Mouse (Mus musculus): ENCODE results near the gene Gm20696. TPM values are rescaled to one million over a fixed set of nuclear protein-coding genes. Genes with fewer than 3 reads are reported as not detected.

Gm20696 gene
- polyA plus RNA-seq (2014; fragmentation: Nextera tagmentation; extraction: Ambion mirVana): 3.2 and 6.0 TPM in 2 replicates

GRCm38 (mm10) chr6:99666318-99667171 lies at the start of gene Gm20696, which contains the start of gene Eif4e3:
TSS of gene Gm20696 (minus strand) at chr6:99666797.
TSS of gene Eif4e3 (minus strand) at chr6:99666771.
- H3K9ac ChIP-seq (ENCODE audit: low read depth, low read length): peak within 1 kb of the TSS; percentile 88
- peak within 1 kb of the TSS; percentile 88 for H3K27ac ChIP-seq (ENCODE audit: low read depth, low read length)
- no peaks in the 10 kb centered on the region for H3K36me3 ChIP-seq (ENCODE audit: control insufficient read depth, insufficient read depth, low read length)
- peaks cover 14% of the 10 kb centered on the region for H3K4me1 ChIP-seq (replicated peaks; ENCODE audit: control insufficient read depth, insufficient read depth, low read length)
- peaks cover 3% of the 10 kb centered on the region for H3K27me3 ChIP-seq (ENCODE audit: control insufficient read depth, insufficient read depth, low read length)
- peak; percentile 83 for ATAC-seq (ENCODE audit: low FRiP score)
- peak within 1 kb of the TSS; percentile 74 for H3K4me3 ChIP-seq (ENCODE audit: low read depth, low read length)
- DNase-seq (ENCODE audit: low spot score): peak; percentile 77
- H3K4me2 ChIP-seq (replicated peaks; ENCODE audit: low read depth, low read length): peak within 1 kb of the TSS; percentile 91
- H3K9me3 ChIP-seq (ENCODE audit: control insufficient read depth, low read length): no peaks in the 10 kb centered on the region
- under 1% methylated on average over 56 of the region's 75 CpGs for WGBS

- Histone ChIP-seq H3K36me3 (ENCODE audit: control insufficient read depth, insufficient read depth, low read length) (no peaks in the 10 kb centered on the region), H3K4me1 (replicated peaks; ENCODE audit: control insufficient read depth, insufficient read depth, low read length) (no peaks in the 10 kb centered on the region), H3K4me2 (replicated peaks; ENCODE audit: low read depth, low read length) (no peak overlapping the region), H3K9ac (ENCODE audit: low read depth, low read length) (no peak overlapping the region), H3K4me3 (ENCODE audit: low read depth, low read length) (no peak overlapping the region), H3K9me3 (ENCODE audit: control insufficient read depth, low read length) (no peaks in the 10 kb centered on the region), H3K27ac (ENCODE audit: low read depth, low read length) (no peak overlapping the region), H3K27me3 (ENCODE audit: control insufficient read depth, insufficient read depth, low read length) (no peaks in the 10 kb centered on the region; the same call in 1 of the 2 replicates)
- WGBS: 78% methylated on average over 6 of the region's 6 CpGs
- ATAC-seq (ENCODE audit: low FRiP score) (no peak), DNase-seq (ENCODE audit: low spot score) (no peak)
Measured at GRCm38 (mm10) chr6:99715913-99716312, 49.3 kb upstream of the Gm20696 start.

- DNase-seq (ENCODE audit: low spot score) (no peak), ATAC-seq (ENCODE audit: low FRiP score) (no peak)
- H3K27ac ChIP-seq (ENCODE audit: low read depth, low read length): no peak overlapping the region
- no peaks in the 10 kb centered on the region for H3K36me3 ChIP-seq (ENCODE audit: control insufficient read depth, insufficient read depth, low read length)
- H3K9me3 ChIP-seq (ENCODE audit: control insufficient read depth, low read length): no peaks in the 10 kb centered on the region
- no peak overlapping the region for H3K9ac ChIP-seq (ENCODE audit: low read depth, low read length)
- H3K4me3 ChIP-seq (ENCODE audit: low read depth, low read length): no peak overlapping the region
- no peak overlapping the region for H3K4me2 ChIP-seq (replicated peaks; ENCODE audit: low read depth, low read length)
- no peaks in the 10 kb centered on the region for H3K4me1 ChIP-seq (replicated peaks; ENCODE audit: control insufficient read depth, insufficient read depth, low read length)
- no peaks in the 10 kb centered on the region; the same call in 1 of the 2 replicates for H3K27me3 ChIP-seq (ENCODE audit: control insufficient read depth, insufficient read depth, low read length)
- 53% methylated on average over 6 of the region's 6 CpGs for WGBS
Measured at GRCm38 (mm10) chr6:99715191-99715590, 48.6 kb upstream of the Gm20696 start.

GRCm38 (mm10) chr6:99713256-99713655 lies 46.7 kb upstream of the Gm20696 start:
- no peak for DNase-seq (ENCODE audit: low spot score)
- H3K4me1 ChIP-seq (replicated peaks; ENCODE audit: control insufficient read depth, insufficient read depth, low read length): no peaks in the 10 kb centered on the region
- no peaks in the 10 kb centered on the region for H3K9me3 ChIP-seq (ENCODE audit: control insufficient read depth, low read length)
- WGBS: 81% methylated on average over 5 of the region's 5 CpGs
- no peaks in the 10 kb centered on the region; the same call in 1 of the 2 replicates for H3K27me3 ChIP-seq (ENCODE audit: control insufficient read depth, insufficient read depth, low read length)
- no peak overlapping the region for H3K27ac ChIP-seq (ENCODE audit: low read depth, low read length)
- no peak overlapping the region for H3K4me3 ChIP-seq (ENCODE audit: low read depth, low read length)
- H3K36me3 ChIP-seq (ENCODE audit: control insufficient read depth, insufficient read depth, low read length): no peaks in the 10 kb centered on the region
- no peak overlapping the region for H3K9ac ChIP-seq (ENCODE audit: low read depth, low read length)
- no peak overlapping the region for H3K4me2 ChIP-seq (replicated peaks; ENCODE audit: low read depth, low read length)
- ATAC-seq (ENCODE audit: low FRiP score): no peak

GRCm38 (mm10) chr6:99711576-99712101 lies 45.0 kb upstream of the Gm20696 start:
- ATAC-seq (ENCODE audit: low FRiP score) (no peak), DNase-seq (ENCODE audit: low spot score) (no peak)
- WGBS: 79% methylated on average over 11 of the region's 11 CpGs
- Histone ChIP-seq H3K9ac (ENCODE audit: low read depth, low read length) (no peak overlapping the region), H3K4me3 (ENCODE audit: low read depth, low read length) (no peak overlapping the region), H3K27me3 (ENCODE audit: control insufficient read depth, insufficient read depth, low read length) (no peaks in the 10 kb centered on the region; the same call in 1 of the 2 replicates), H3K4me2 (replicated peaks; ENCODE audit: low read depth, low read length) (no peak overlapping the region), H3K4me1 (replicated peaks; ENCODE audit: control insufficient read depth, insufficient read depth, low read length) (no peaks in the 10 kb centered on the region), H3K36me3 (ENCODE audit: control insufficient read depth, insufficient read depth, low read length) (no peaks in the 10 kb centered on the region), H3K9me3 (ENCODE audit: control insufficient read depth, low read length) (no peaks in the 10 kb centered on the region), H3K27ac (ENCODE audit: low read depth, low read length) (no peak overlapping the region)

- H3K4me2 ChIP-seq (replicated peaks; ENCODE audit: low read depth, low read length): no peak overlapping the region
- H3K4me1 ChIP-seq (replicated peaks; ENCODE audit: control insufficient read depth, insufficient read depth, low read length): no peaks in the 10 kb centered on the region
- no peaks in the 10 kb centered on the region for H3K36me3 ChIP-seq (ENCODE audit: control insufficient read depth, insufficient read depth, low read length)
- WGBS: 78% methylated on average over 3 of the region's 3 CpGs
- no peak overlapping the region for H3K4me3 ChIP-seq (ENCODE audit: low read depth, low read length)
- no peak overlapping the region for H3K27ac ChIP-seq (ENCODE audit: low read depth, low read length)
- no peak overlapping the region for H3K9ac ChIP-seq (ENCODE audit: low read depth, low read length)
- no peak for DNase-seq (ENCODE audit: low spot score)
- no peaks in the 10 kb centered on the region for H3K9me3 ChIP-seq (ENCODE audit: control insufficient read depth, low read length)
- no peaks in the 10 kb centered on the region for H3K27me3 ChIP-seq (ENCODE audit: control insufficient read depth, insufficient read depth, low read length)
- ATAC-seq (ENCODE audit: low FRiP score): no peak
Measured at GRCm38 (mm10) chr6:99700484-99700883, 33.9 kb upstream of the Gm20696 start.

- peaks cover 41% of the 10 kb centered on the region for H3K27me3 ChIP-seq (ENCODE audit: control insufficient read depth, insufficient read depth, low read length)
- peaks cover 7% of the 10 kb centered on the region for H3K4me1 ChIP-seq (replicated peaks; ENCODE audit: control insufficient read depth, insufficient read depth, low read length)
- H3K27ac ChIP-seq (ENCODE audit: low read depth, low read length): 0 out of 2 replicates have a peak overlapping the region, but pooled peaks have one; percentile 58
- peak overlapping the region; percentile 94 for H3K4me2 ChIP-seq (replicated peaks; ENCODE audit: low read depth, low read length)
- H3K4me3 ChIP-seq (ENCODE audit: low read depth, low read length): peak overlapping the region; percentile 74
- DNase-seq (ENCODE audit: low spot score): peak; percentile 66
- ATAC-seq (ENCODE audit: low FRiP score): peak; percentile 48
- peak overlapping the region; percentile 67 for H3K9ac ChIP-seq (ENCODE audit: low read depth, low read length)
- no peaks in the 10 kb centered on the region for H3K9me3 ChIP-seq (ENCODE audit: control insufficient read depth, low read length)
- no peaks in the 10 kb centered on the region for H3K36me3 ChIP-seq (ENCODE audit: control insufficient read depth, insufficient read depth, low read length)
- WGBS: under 1% methylated on average over 89 of the region's 110 CpGs
Measured at GRCm38 (mm10) chr6:99692916-99693841, 26.6 kb upstream of the Gm20696 start.

GRCm38 (mm10) chr6:99692206-99692915 lies 25.8 kb upstream of the Gm20696 start, which contains the start of gene Gpr27:
TSS of gene Gpr27 (plus strand) at chr6:99692679.
- H3K27ac ChIP-seq (ENCODE audit: low read depth, low read length): peak within 1 kb of the TSS; percentile 58; the same call in 1 of the 2 replicates
- H3K9me3 ChIP-seq (ENCODE audit: control insufficient read depth, low read length): no peaks in the 10 kb centered on the region
- peak; percentile 80 for ATAC-seq (ENCODE audit: low FRiP score)
- peaks cover 41% of the 10 kb centered on the region for H3K27me3 ChIP-seq (ENCODE audit: control insufficient read depth, insufficient read depth, low read length)
- H3K4me2 ChIP-seq (replicated peaks; ENCODE audit: low read depth, low read length): peak within 1 kb of the TSS; percentile 94
- H3K4me1 ChIP-seq (replicated peaks; ENCODE audit: control insufficient read depth, insufficient read depth, low read length): peaks cover 7% of the 10 kb centered on the region
- DNase-seq (ENCODE audit: low spot score): peak; percentile 77
- H3K9ac ChIP-seq (ENCODE audit: low read depth, low read length): peak within 1 kb of the TSS; percentile 67
- peak within 1 kb of the TSS; percentile 74 for H3K4me3 ChIP-seq (ENCODE audit: low read depth, low read length)
- H3K36me3 ChIP-seq (ENCODE audit: control insufficient read depth, insufficient read depth, low read length): no peaks in the 10 kb centered on the region
- WGBS: under 1% methylated on average over 58 of the region's 112 CpGs
